Comparison of ENCODE assay signal across 8 mouse cellular contexts in genomic region chr3:87884291-87884690, GRCm38 (mm10). TPM values are rescaled to one million over a fixed set of nuclear protein-coding genes. Genes with fewer than 3 reads are reported as not detected.
DNase-seq lines count a peak whose midpoint lies in the region; ATAC-seq and TF ChIP-seq lines count a peak whose summit lies in the region.

No protein-coding gene starts in this region.

- H3K27me3 ChIP-seq in heart, embryonic 12.5 days (replicated peaks) = no peaks in the 10 kb centered on the region
- H3K27me3 ChIP-seq in hindbrain, embryonic 10.5 days (ENCODE audit: insufficient read depth, poor library complexity, severe bottlenecking) = no peaks in the 10 kb centered on the region
- H3K27me3 ChIP-seq in liver, postnatal 0 days (ENCODE audit: insufficient read depth, low read length) = no peaks in the 10 kb centered on the region

- H3K4me1 ChIP-seq in heart, embryonic 12.5 days (replicated peaks) = peaks cover 20% of the 10 kb centered on the region
- H3K4me1 ChIP-seq in ES-E14 (ENCODE audit: control insufficient read depth in 2 of 2, insufficient read depth in 2 of 2, low read length in 2 of 2, poor library complexity in 1 of 2) = peaks cover 0 to 3% of the 10 kb centered on the region in 2 experiments; a peak in 1 of 4 replicates
- H3K4me1 ChIP-seq in hindbrain, embryonic 10.5 days (replicated peaks) = peaks cover 20% of the 10 kb centered on the region
- peaks cover 19% of the 10 kb centered on the region for H3K4me1 ChIP-seq in liver, postnatal 0 days (ENCODE audit: insufficient read depth)

- peak overlapping the region; percentile 94 for H3K9ac ChIP-seq in heart, embryonic 12.5 days
- H3K9ac ChIP-seq in ES-E14 (ENCODE audit: insufficient read depth, low read depth, low read length, poor library complexity, severe bottlenecking) = peak overlapping the region; percentile 97
- H3K9ac ChIP-seq in liver, postnatal 0 days (replicated peaks) = peak overlapping the region; percentile 98

- intact Hi-C loops in heart, postnatal 25 days (cut with DNase I) = no loop called here

- H3K4me3 ChIP-seq in heart, embryonic 12.5 days = peak overlapping the region; percentile 95
- peak overlapping the region; percentile 78 to 95 for H3K4me3 ChIP-seq in ES-E14 (ENCODE audit: insufficient read depth in 1 of 2, low read depth in 1 of 2, low read length in 2 of 2, poor library complexity in 1 of 2, severe bottlenecking in 1 of 2)
- peak overlapping the region; percentile 95 for H3K4me3 ChIP-seq in hindbrain, embryonic 10.5 days
- H3K4me3 ChIP-seq in liver, postnatal 0 days (ENCODE audit: low read depth, low read length) = peak overlapping the region; percentile 91

- in situ Hi-C loops in ES-E14 (cut with MboI; ENCODE audit: low sequenced_read_pairs in 2 of 2, unreplicated experiment in 2 of 2) = no loop called here

- TF ChIP-seq CTCF in liver, postnatal 0 days (IDR thresholded peaks at IDR 0.05; ENCODE audit: low read depth) = no peak

- peak overlapping the region; percentile 96 for H3K4me2 ChIP-seq in heart, embryonic 12.5 days
- peak overlapping the region; percentile 81 for H3K4me2 ChIP-seq in liver, postnatal 0 days (ENCODE audit: low read depth, low read length)

- peaks cover 23% of the 10 kb centered on the region for H3K36me3 ChIP-seq in heart, embryonic 12.5 days
- H3K36me3 ChIP-seq in ES-E14 (ENCODE audit: control insufficient read depth, insufficient read depth, low read length, poor library complexity, severe bottlenecking) = peaks cover 11% of the 10 kb centered on the region
- peaks cover 32% of the 10 kb centered on the region for H3K36me3 ChIP-seq in hindbrain, embryonic 10.5 days
- peaks cover 10% of the 10 kb centered on the region for H3K36me3 ChIP-seq in liver, postnatal 0 days (replicated peaks; ENCODE audit: insufficient read depth, low read length)

- H3K9me3 ChIP-seq in heart, embryonic 12.5 days (replicated peaks) = peaks cover 5% of the 10 kb centered on the region
- no peaks in the 10 kb centered on the region for H3K9me3 ChIP-seq in ES-E14 (ENCODE audit: control insufficient read depth, insufficient read depth, low read depth, low read length)
- H3K9me3 ChIP-seq in hindbrain, embryonic 10.5 days = 0 out of 2 replicates have a peak, but pooled peaks cover 6% of the 10 kb centered on the region
- H3K9me3 ChIP-seq in liver, postnatal 0 days (ENCODE audit: low read length) = no peaks in the 10 kb centered on the region; the same call in 1 of the 2 replicates

- peak overlapping the region; percentile 92 for H3K27ac ChIP-seq in heart, embryonic 12.5 days (ENCODE audit: poor library complexity, severe bottlenecking)
- H3K27ac ChIP-seq in ES-E14 (ENCODE audit: insufficient read depth, low read depth, low read length, poor library complexity, severe bottlenecking) = peak overlapping the region; percentile 86
- H3K27ac ChIP-seq in hindbrain, embryonic 10.5 days = peak overlapping the region; percentile 95
- peak overlapping the region; percentile 96; the same call in 1 of the 2 replicates for H3K27ac ChIP-seq in liver, postnatal 0 days (ENCODE audit: low read depth)

- ATAC-seq in heart, embryonic 12.5 days (ENCODE audit: insufficient number of reproducible peaks, low FRiP score) = no peak
- ATAC-seq in liver, postnatal 0 days = no peak

- 3% methylated on average over 3 of the region's 3 CpGs for WGBS in heart, embryonic 12.5 days
- 3% methylated on average over 3 of the region's 3 CpGs for WGBS in hindbrain, embryonic 10.5 days
- WGBS in liver, postnatal 0 days (ENCODE audit: insufficient replicate concordance) = 0% methylated on average over 3 of the region's 3 CpGs

- no peak for TF ChIP-seq EP300 in liver, postnatal 0 days (IDR thresholded peaks at IDR 0.05; ENCODE audit: low read depth)

- DNase-seq in heart, postnatal 25 days (ENCODE audit: low spot score) = no peak
- DNase-seq in ES-E14 (ENCODE audit: low read depth, low spot score) = no peak
- DNase-seq in hindbrain, embryonic 10.5 days (ENCODE audit: low spot score) = no peak
- DNase-seq in liver, postnatal 0 days = no peak
- DNase-seq in embryo, embryonic 9.5 days (ENCODE audit: extremely low spot score) = no peak
- DNase-seq in layer of hippocampus, postnatal 36 days = no peak
- DNase-seq in left cerebral cortex, adult 8-10 months (ENCODE audit: low spot score in 2 of 2) = no peak

TF ChIP-seq in ES-E14, 5 proteins besides CTCF, POLR2A, EP300 and RAD21:
- TF ChIP-seq MAFK (IDR thresholded peaks at IDR 0.05; ENCODE audit: insufficient read depth, low read depth, low read length) = no peak
- TF ChIP-seq HCFC1 (IDR thresholded peaks at IDR 0.05; ENCODE audit: borderline replicate concordance, insufficient read depth, low read length) = no peak
- TF ChIP-seq CHD2 (IDR thresholded peaks at IDR 0.05; ENCODE audit: low read depth, low read length) = no peak
- no peak for TF ChIP-seq ZNF384 (IDR thresholded peaks at IDR 0.05; ENCODE audit: low read depth, low read length)
- TF ChIP-seq ZC3H11A (IDR thresholded peaks at IDR 0.05; ENCODE audit: borderline replicate concordance, low read depth, low read length) = no peak

RNA-seq across cellular contexts. Expression of gene Prcc, which starts 1.1 kb away (rescaled TPM):
- polyA plus RNA-seq in heart, embryonic 12.5 days (2016; fragmentation: Nextera tagmentation; extraction: Ambion mirVana) = 11.2 and 11.5 TPM in 2 replicates
- total RNA-seq in heart, postnatal 25 days (2021) = 10 to 100 TPM; 48.3 to 50.7 TPM
- 40.2 and 53.8 TPM in 2 replicates for total RNA-seq in ES-E14 (2012; rRNA removed)
- polyA plus RNA-seq in hindbrain, embryonic 10.5 days (2016; fragmentation: Nextera tagmentation; extraction: Ambion mirVana) = 18.7 and 19.1 TPM in 2 replicates
- polyA plus RNA-seq in liver, postnatal 0 days (2015; fragmentation: Nextera tagmentation; extraction: Ambion mirVana) = 4.4 and 4.5 TPM in 2 replicates
- 10 to 100 TPM; 58.3 to 58.6 TPM for total RNA-seq in layer of hippocampus, postnatal 36 days (2021)
- total RNA-seq in left cerebral cortex, adult 8-10 months (2022) = 10 to 100 TPM; 57.8 to 60.1 (median 58.8) TPM

RNA-seq across cellular contexts. Expression of gene Hdgf, which starts 21.8 kb away (rescaled TPM):
- polyA plus RNA-seq in heart, embryonic 12.5 days (2016; fragmentation: Nextera tagmentation; extraction: Ambion mirVana) = 175 and 177 TPM in 2 replicates
- 100 to 1,000 TPM; 108 to 112 TPM for total RNA-seq in heart, postnatal 25 days (2021)
- total RNA-seq in ES-E14 (2012; rRNA removed) = 296 and 312 TPM in 2 replicates
- 229 TPM in 2 replicates for polyA plus RNA-seq in hindbrain, embryonic 10.5 days (2016; fragmentation: Nextera tagmentation; extraction: Ambion mirVana)
- polyA plus RNA-seq in liver, postnatal 0 days (2015; fragmentation: Nextera tagmentation; extraction: Ambion mirVana) = 116 and 123 TPM in 2 replicates
- total RNA-seq in layer of hippocampus, postnatal 36 days (2021) = 100 to 1,000 TPM; 140 to 149 TPM
- total RNA-seq in left cerebral cortex, adult 8-10 months (2022) = 100 to 1,000 TPM; 144 to 158 (median 146) TPM

RNA-seq across cellular contexts. Expression of gene Mrpl24, which starts 35.0 kb away (rescaled TPM):
- polyA plus RNA-seq in heart, embryonic 12.5 days (2016; fragmentation: Nextera tagmentation; extraction: Ambion mirVana) = 62.9 and 65.2 TPM in 2 replicates
- 10 to 100 TPM; 68.3 to 70.1 TPM for total RNA-seq in heart, postnatal 25 days (2021)
- total RNA-seq in ES-E14 (2012; rRNA removed) = 154 and 162 TPM in 2 replicates
- 74.7 and 76.1 TPM in 2 replicates for polyA plus RNA-seq in hindbrain, embryonic 10.5 days (2016; fragmentation: Nextera tagmentation; extraction: Ambion mirVana)
- polyA plus RNA-seq in liver, postnatal 0 days (2015; fragmentation: Nextera tagmentation; extraction: Ambion mirVana) = 50.3 and 54.1 TPM in 2 replicates
- total RNA-seq in layer of hippocampus, postnatal 36 days (2021) = 10 to 100 TPM; 54.7 to 59.8 TPM
- 10 to 100 TPM; 49.9 to 59.6 (median 50.5) TPM for total RNA-seq in left cerebral cortex, adult 8-10 months (2022)

RNA-seq across cellular contexts. Expression of gene Sh2d2a, which starts 37.7 kb away (rescaled TPM):
- polyA plus RNA-seq in heart, embryonic 12.5 days (2016; fragmentation: Nextera tagmentation; extraction: Ambion mirVana) = 0.15 TPM in 1 of 2 replicates, not detected in the other
- total RNA-seq in heart, postnatal 25 days (2021) = under 1 TPM in 1 of 2 experiments, not detected in 1; 0.08 TPM
- 0.05 and 0.22 TPM in 2 replicates for total RNA-seq in ES-E14 (2012; rRNA removed)
- polyA plus RNA-seq in hindbrain, embryonic 10.5 days (2016; fragmentation: Nextera tagmentation; extraction: Ambion mirVana) = 0.06 and 0.21 TPM in 2 replicates
- 0.74 and 0.75 TPM in 2 replicates for polyA plus RNA-seq in liver, postnatal 0 days (2015; fragmentation: Nextera tagmentation; extraction: Ambion mirVana)
- not detected for total RNA-seq in layer of hippocampus, postnatal 36 days (2021)
- total RNA-seq in left cerebral cortex, adult 8-10 months (2022) = not detected

RNA-seq across cellular contexts. Expression of gene Isg20l2, which starts 45.8 kb away (rescaled TPM):
- 36.4 and 38.3 TPM in 2 replicates for polyA plus RNA-seq in heart, embryonic 12.5 days (2016; fragmentation: Nextera tagmentation; extraction: Ambion mirVana)
- total RNA-seq in heart, postnatal 25 days (2021) = 10 to 100 TPM; 12.1 to 12.4 TPM
- total RNA-seq in ES-E14 (2012; rRNA removed) = 33.6 and 40.1 TPM in 2 replicates
- polyA plus RNA-seq in hindbrain, embryonic 10.5 days (2016; fragmentation: Nextera tagmentation; extraction: Ambion mirVana) = 73.3 and 75.7 TPM in 2 replicates
- 12.3 and 13.2 TPM in 2 replicates for polyA plus RNA-seq in liver, postnatal 0 days (2015; fragmentation: Nextera tagmentation; extraction: Ambion mirVana)
- 10 to 100 TPM; 15.0 TPM for total RNA-seq in layer of hippocampus, postnatal 36 days (2021)
- 10 to 100 TPM; 13.8 to 14.5 (median 14.1) TPM for total RNA-seq in left cerebral cortex, adult 8-10 months (2022)
